Mouse (Mus musculus): ENCODE measurements around the gene Card11. TPM values are rescaled to one million over a fixed set of nuclear protein-coding genes. Genes with fewer than 3 reads are reported as not detected.

Card11 gene
- 77.7 TPM for polyA plus RNA-seq (2017; shearing (Covaris generic))

DNA sequence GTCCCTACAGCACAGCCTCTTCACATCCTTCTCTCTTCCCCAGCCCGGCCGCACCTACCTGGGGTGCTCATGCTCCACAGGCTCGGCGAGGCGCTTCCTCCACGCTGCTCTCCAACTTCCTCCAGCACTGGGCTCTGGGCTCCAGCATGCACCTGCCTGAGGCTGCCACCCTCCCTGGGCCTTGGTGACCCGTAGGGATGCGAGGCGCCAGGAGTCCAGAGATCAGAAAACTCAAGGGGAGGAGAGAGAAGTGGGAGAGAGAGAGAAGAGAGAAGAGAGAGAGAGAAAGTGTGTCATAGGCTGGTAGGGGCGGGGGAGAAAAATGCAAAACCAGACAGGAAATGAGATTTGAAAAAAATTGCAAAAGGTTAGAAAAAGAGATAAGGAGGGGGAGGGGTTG is at the start of gene Card11:
Gene Card11, minus strand, starts transcription at position 234 of the 400 bp plus-strand sequence.

DNA sequence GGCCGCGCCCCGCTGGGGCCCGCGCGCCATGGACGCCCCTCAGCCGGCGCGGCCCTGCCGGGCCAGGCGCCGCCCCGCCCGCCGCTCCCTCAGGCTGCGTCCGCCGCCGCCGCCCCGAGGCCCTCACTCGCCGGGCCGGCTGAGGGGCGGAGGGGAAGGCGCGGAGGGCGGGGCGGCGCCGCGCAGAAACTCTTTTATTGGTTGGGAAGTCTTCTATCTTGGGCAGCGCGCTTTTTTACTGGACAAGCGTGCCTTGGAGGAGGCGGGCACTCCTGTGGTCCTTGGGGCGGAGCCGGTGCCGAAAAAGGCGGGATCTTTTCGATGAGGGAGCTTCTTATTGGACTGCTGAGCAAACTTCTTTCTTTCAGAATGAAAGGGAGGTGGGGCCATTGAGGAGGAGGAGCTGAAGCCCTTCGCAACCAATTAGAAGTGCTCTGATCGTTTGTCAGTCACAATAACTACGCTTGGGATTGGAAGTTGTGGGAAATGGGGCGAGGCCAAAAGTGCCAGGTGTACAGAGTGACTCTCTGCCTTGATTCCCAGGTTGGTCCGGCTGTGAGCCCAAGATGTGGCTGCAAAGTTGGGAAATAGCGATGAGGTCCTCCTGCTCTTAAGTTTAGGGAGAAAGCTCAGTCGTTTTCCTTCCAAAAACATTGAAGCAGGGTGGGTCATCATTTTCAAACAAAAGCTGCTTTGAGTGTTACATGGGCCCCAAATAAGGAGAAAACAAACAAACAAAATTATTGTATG is 169.9 kb downstream of the Card11 start, which contains the start of gene Gna12:
Gene Gna12, minus strand, starts transcription at position 118 of the 750 bp plus-strand sequence.

Other genes with a start within 250 kb of the Card11 start
- gene Gna12, start 170.2 kb downstream of the Card11 start, polyA plus RNA-seq (2017; shearing (Covaris generic)), result 28.6 TPM
- 0.04 TPM for gene Sdk1, start 240.9 kb upstream of the Card11 start, polyA plus RNA-seq (2017; shearing (Covaris generic))